Mouse (Mus musculus): ENCODE results near the gene Dnhd1.

DNA sequence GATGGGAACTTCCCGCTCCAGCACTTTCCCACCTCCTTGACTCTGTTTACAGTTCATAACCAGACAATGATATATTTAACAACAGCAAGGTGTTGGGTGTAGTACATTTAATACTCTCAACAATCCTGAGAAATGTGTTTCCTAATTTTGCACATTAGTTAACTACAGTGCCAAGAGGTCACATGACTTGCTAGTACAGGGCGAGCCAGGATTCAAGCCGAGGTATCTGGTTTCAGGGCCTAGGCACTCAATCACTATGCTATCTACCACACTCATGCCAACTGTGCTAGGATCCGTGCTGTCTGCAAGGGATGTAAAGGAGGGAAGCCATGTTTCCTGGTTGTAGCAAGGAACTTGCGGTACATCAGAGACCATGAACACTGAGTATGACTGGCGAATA is 34.1 kb upstream of the Dnhd1 start:
- TF ChIP-seq GATA1 (IDR thresholded peaks at IDR 0.05; ENCODE audit: low read length): no peak
- no peak for TF ChIP-seq TAL1 (IDR thresholded peaks at IDR 0.05; ENCODE audit: low read length)
